Comparison of ENCODE assay signal across 13 mouse cellular contexts in the genomic region with DNA sequence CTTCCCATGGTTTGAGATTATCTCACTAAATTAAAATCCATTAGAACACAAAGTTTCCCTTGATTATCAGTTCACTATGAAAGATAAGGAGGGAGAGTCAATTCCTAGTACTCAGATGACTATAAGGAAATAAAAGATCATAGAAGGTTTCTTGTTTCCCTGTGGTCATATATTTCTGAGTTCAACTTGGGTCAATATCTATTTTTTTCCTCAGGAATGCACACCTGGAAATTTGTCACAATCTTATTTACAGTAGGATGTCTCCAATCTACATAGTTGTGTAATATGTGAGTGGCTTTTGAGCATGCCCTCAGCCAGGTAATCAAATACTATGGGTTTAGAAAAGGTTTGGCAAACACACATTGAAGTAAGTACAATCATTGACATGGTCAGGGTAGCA.
"Had no signal": no experiment of that assay in that cellular context is flagged by ENCODE, and none has a peak within 500 bp of the region (broad histone marks: within the 10 kb centered on the region; RNA-seq: fewer than 3 reads in every experiment).

No protein-coding gene starts in this region.

- H3K27me3 ChIP-seq: midbrain, embryonic 12.5 days; neural tube, embryonic 12.5 days had no signal

- H3K4me1 ChIP-seq: midbrain, embryonic 12.5 days; neural tube, embryonic 12.5 days had no signal

- H3K4me2 ChIP-seq: lung, embryonic 14.5 days; midbrain, embryonic 12.5 days; neural tube, embryonic 12.5 days had no signal

- H3K36me3 ChIP-seq: midbrain, embryonic 10.5 days; midbrain, embryonic 12.5 days; neural tube, embryonic 12.5 days had no signal

- H3K9ac ChIP-seq: liver, embryonic 14.5 days; lung, embryonic 14.5 days; midbrain, embryonic 12.5 days; neural tube, embryonic 12.5 days had no signal

- H3K27ac ChIP-seq: liver, embryonic 14.5 days; midbrain, embryonic 10.5 days; midbrain, embryonic 12.5 days; neural tube, embryonic 12.5 days had no signal

- H3K4me3 ChIP-seq: midbrain, embryonic 10.5 days; midbrain, embryonic 12.5 days; neural tube, embryonic 12.5 days had no signal

- H3K9me3 ChIP-seq: midbrain, embryonic 10.5 days; midbrain, embryonic 12.5 days; neural tube, embryonic 12.5 days had no signal

- DNase-seq: lung, postnatal 10 days; lung, postnatal 4 days; midbrain, embryonic 14.5 days; right cerebral cortex, postnatal 14 days; spleen, adult 18-20 months; thymus, adult 2 months; thymus, postnatal 25 days; thymus, postnatal 4 days had no signal
